Mouse (Mus musculus) forebrain, embryonic 14.5 days (tissue): ENCODE measurements around the gene Ckap4. TPM values are rescaled to one million over a fixed set of nuclear protein-coding genes. Genes with fewer than 3 reads are reported as not detected.
"Not testable (repeated sequence)": the region's sequence is repeated elsewhere in the genome, so short reads cannot be mapped to it uniquely, and the experiment has no call there.

Source experiments
- ATAC-seq: fragments of 200-750 bp; cut with Nextera tagmentation; 2 replicates; pipeline ENCODE4 v1.8.0; 2017; ENCODE audit warnings: mild to moderate bottlenecking, moderate library complexity
- DNase-seq: peaks from one replicate; pipeline ENCODE4 v3.0.0-alpha.2; 2015; ENCODE audit warnings: low spot score
- H3K27ac ChIP-seq: fragments of 300-500 bp; sonication (generic); 2 replicates; pipeline ENCODE4 v1.5.1; 2014; ENCODE audit warnings: low read depth, mild to moderate bottlenecking, control low read depth, low read length, moderate library complexity
- H3K27me3 ChIP-seq: fragments of 300-500 bp; sonication (generic); replicated peaks from 2 replicates; pipeline ENCODE4 v1.6.1; 2014; ENCODE audit warnings: low read length, control low read depth, mixed read lengths; ENCODE audit not compliant: control insufficient read depth, insufficient read depth
- H3K36me3 ChIP-seq: fragments of 300-500 bp; sonication (generic); 2 replicates; pipeline ENCODE4 v1.6.1; 2014; ENCODE audit warnings: low read length, control low read depth; ENCODE audit not compliant: control insufficient read depth, insufficient read depth
- H3K4me1 ChIP-seq: fragments of 300-500 bp; sonication (generic); 2 replicates; pipeline ENCODE4 v1.6.1; 2014; ENCODE audit warnings: antibody characterized with exemption, low read length, control low read depth; ENCODE audit not compliant: control insufficient read depth, insufficient read depth
- H3K4me2 ChIP-seq: fragments of 300-500 bp; sonication (generic); 2 replicates; pipeline ENCODE4 v1.6.1; 2014; ENCODE audit warnings: mild to moderate bottlenecking, control low read depth, low read length
- H3K4me3 ChIP-seq: fragments of 300-500 bp; sonication (generic); 2 replicates; pipeline ENCODE4 v1.5.1; 2014; ENCODE audit warnings: low read depth, low read length, control low read depth
- H3K9ac ChIP-seq: fragments of 300-500 bp; sonication (generic); 2 replicates; pipeline ENCODE4 v1.6.1; 2014; ENCODE audit warnings: mild to moderate bottlenecking, low read length, control low read depth, moderate library complexity
- H3K9me3 ChIP-seq: fragments of 300-500 bp; sonication (generic); replicated peaks from 2 replicates; pipeline ENCODE4 v1.6.1; 2016; ENCODE audit warnings: low read length, control low read depth, mixed read lengths; ENCODE audit not compliant: control insufficient read depth
- WGBS: fragments of 180-500 bp; shearing (Covaris S2); extraction: QIAGEN DNeasy Blood & Tissue Kit; methylation state at CpG from one replicate; pipeline ENCODE4 v1.1.7; 2014; 5-methylcytosine and 5-hydroxymethylcytosine counted together
- polyA plus RNA-seq: library from polyadenylated mRNA; unstranded; fragments of >200 nt; fragmentation: Nextera tagmentation; extraction: Ambion mirVana; gene quantifications from 2 replicates; pipeline ENCODE4 v1.2.1, GENCODE M21; 2014

Gene Ckap4
- polyA plus RNA-seq, 1 experiment from 2014 or later, result 40.1 TPM

- 57% methylated on average over 10 of the region's 10 CpGs for WGBS
- H3K9ac ChIP-seq, result no peak overlapping the region
- no peak for ATAC-seq
- H3K4me1 ChIP-seq, result peaks cover 16% of the 10 kb centered on the region
- no peaks in the 10 kb centered on the region for H3K9me3 ChIP-seq
- H3K4me2 ChIP-seq, result no peak overlapping the region
- no peak overlapping the region for H3K4me3 ChIP-seq
- no peaks in the 10 kb centered on the region for H3K27me3 ChIP-seq
- no peak overlapping the region for H3K27ac ChIP-seq
- H3K36me3 ChIP-seq, result peaks cover 48% of the 10 kb centered on the region
- no peak for DNase-seq
These were observed 7.4 kb downstream of the Ckap4 start for GRCm38 (mm10) chr10:84526488-84526887.

- ATAC-seq, result no peak
- Histone ChIP-seq H3K9ac (no peak overlapping the region), H3K9me3 (no peaks in the 10 kb centered on the region), H3K27ac (no peak overlapping the region), H3K4me3 (no peak overlapping the region), H3K36me3 (peaks cover 40% of the 10 kb centered on the region), H3K27me3 (no peaks in the 10 kb centered on the region), H3K4me1 (no peaks in the 10 kb centered on the region), H3K4me2 (no peak overlapping the region)
- DNase-seq, result no peak
- whole genome bisulfite sequencing, result 58% methylated on average over 10 of the region's 10 CpGs
These were observed 10.2 kb downstream of the Ckap4 start for GRCm38 (mm10) chr10:84523682-84524081.

DNA sequence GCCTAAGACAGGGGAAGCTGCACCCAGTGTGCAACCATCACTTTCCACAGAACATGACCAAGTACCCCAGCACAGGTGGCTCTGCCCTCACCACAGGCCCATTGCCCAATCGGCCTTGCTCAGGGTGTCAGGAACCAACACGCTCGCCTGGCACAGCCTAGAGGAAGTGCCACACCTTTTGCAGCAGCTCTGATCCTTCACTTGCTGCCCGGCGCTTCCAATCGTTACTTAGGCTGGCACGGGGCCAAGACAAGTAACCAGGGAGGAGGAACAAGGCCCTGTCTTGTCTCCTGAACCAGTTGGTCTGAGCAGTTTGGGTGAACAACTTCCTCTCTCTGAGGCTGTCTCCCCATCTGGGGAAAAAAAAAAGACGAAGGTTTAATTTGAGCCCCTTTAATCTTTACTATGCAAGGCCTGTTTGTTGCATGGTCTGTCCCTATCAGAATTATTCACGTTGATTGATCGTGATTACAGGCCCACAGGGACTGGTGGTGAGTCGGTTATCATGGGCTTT lies 17.4 kb downstream of the Ckap4 start:
- DNase-seq, result no peak
- no peak overlapping the region for H3K4me3 ChIP-seq
- no peaks in the 10 kb centered on the region for H3K9me3 ChIP-seq
- no peak overlapping the region for H3K9ac ChIP-seq
- H3K27ac ChIP-seq, result no peak overlapping the region
- ATAC-seq, result no peak
- H3K4me2 ChIP-seq, result no peak overlapping the region
- no peaks in the 10 kb centered on the region for H3K27me3 ChIP-seq
- H3K4me1 ChIP-seq, result no peaks in the 10 kb centered on the region
- H3K36me3 ChIP-seq, result no peaks in the 10 kb centered on the region
- WGBS, result 59% methylated on average over 11 of the region's 11 CpGs

- not testable (repeated sequence) for H3K36me3 ChIP-seq, H3K4me3 ChIP-seq, DNase-seq, H3K9me3 ChIP-seq, ATAC-seq, H3K4me1 ChIP-seq, H3K27ac ChIP-seq, H3K27me3 ChIP-seq, H3K4me2 ChIP-seq, H3K9ac ChIP-seq
- WGBS, result 81% methylated on average over 1 of the region's 1 CpGs
These were observed 17.9 kb downstream of the Ckap4 start for GRCm38 (mm10) chr10:84515980-84516379.

GRCm38 (mm10) chr10:84515512-84515950 lies 18.3 kb downstream of the Ckap4 start:
- H3K9me3 ChIP-seq, result no peaks in the 10 kb centered on the region
- H3K4me3 ChIP-seq, result no peak overlapping the region
- DNase-seq, result peak; percentile 87
- ATAC-seq, result peak; percentile 72
- H3K27ac ChIP-seq, result no peak overlapping the region
- WGBS, result 21% methylated on average over 3 of the region's 3 CpGs
- H3K27me3 ChIP-seq, result no peaks in the 10 kb centered on the region
- H3K4me2 ChIP-seq, result no peak overlapping the region
- H3K36me3 ChIP-seq, result no peaks in the 10 kb centered on the region
- no peaks in the 10 kb centered on the region for H3K4me1 ChIP-seq
- H3K9ac ChIP-seq, result no peak overlapping the region

DNA sequence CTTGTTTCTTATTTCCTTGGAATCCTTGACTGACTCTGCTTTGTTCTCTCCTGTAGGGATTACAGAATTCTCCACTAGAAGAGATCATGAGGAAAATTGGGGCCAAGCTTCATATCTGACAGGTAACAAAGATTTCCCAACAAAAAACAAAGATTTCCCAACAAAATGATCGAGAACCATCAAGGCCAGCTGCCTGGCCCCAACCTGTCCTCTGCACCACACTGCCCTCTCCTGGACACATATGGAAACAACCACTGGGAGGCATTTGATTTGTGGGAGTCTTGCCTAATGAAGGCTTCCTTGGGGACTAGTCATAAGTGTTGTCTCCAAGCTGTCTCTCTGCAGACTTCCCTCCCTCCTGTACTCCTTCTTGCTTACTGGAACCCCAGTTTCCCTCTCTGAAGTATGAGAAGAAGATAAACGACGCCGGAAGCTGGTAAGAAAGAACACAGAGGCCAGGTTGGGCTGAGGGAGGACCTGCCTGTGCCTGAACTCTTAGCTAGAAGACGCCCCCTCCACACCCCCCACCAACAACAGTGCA lies 19.8 kb downstream of the Ckap4 start:
- no peaks in the 10 kb centered on the region for H3K4me1 ChIP-seq
- ATAC-seq, result no peak
- no peaks in the 10 kb centered on the region for H3K36me3 ChIP-seq
- H3K27me3 ChIP-seq, result no peaks in the 10 kb centered on the region
- no peak overlapping the region for H3K27ac ChIP-seq
- H3K9ac ChIP-seq, result no peak overlapping the region
- no peak overlapping the region for H3K4me2 ChIP-seq
- H3K9me3 ChIP-seq, result no peaks in the 10 kb centered on the region
- DNase-seq, result peak; percentile 49
- H3K4me3 ChIP-seq, result no peak overlapping the region
- 49% methylated on average over 5 of the region's 5 CpGs for WGBS

- H3K4me2 ChIP-seq, result no peak overlapping the region
- no peak overlapping the region for H3K4me3 ChIP-seq
- ATAC-seq (no peak), DNase-seq (no peak)
- no peak overlapping the region for H3K9ac ChIP-seq
- H3K9me3 ChIP-seq, result no peaks in the 10 kb centered on the region
- no peaks in the 10 kb centered on the region for H3K4me1 ChIP-seq
- H3K27ac ChIP-seq, result no peak overlapping the region
- H3K27me3 ChIP-seq, result no peaks in the 10 kb centered on the region
- no peaks in the 10 kb centered on the region for H3K36me3 ChIP-seq
These were observed 21.1 kb downstream of the Ckap4 start for GRCm38 (mm10) chr10:84512766-84513165.

DNA sequence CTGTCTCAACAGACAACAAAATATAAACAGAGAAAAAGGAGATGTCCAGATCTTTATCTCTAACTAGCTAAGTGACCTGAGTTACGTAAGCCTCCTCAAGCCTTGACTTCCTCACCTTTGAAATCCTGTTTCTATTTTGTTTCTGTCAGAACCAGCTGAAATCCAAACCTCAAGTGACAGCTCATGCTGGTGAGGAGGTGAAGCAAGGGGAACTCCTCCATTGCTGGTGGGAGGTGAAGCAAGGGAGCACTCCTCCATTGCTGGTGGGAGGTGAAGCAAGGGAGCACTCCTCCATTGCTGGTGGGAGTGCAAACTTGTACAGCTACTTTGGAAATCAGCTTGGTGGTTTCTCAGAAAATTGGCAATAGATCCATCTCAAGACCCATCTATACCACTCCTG lies 25.3 kb downstream of the Ckap4 start:
- 100% methylated on average over 1 of the region's 1 CpGs for WGBS
- Histone ChIP-seq H3K9me3 (no peaks in the 10 kb centered on the region), H3K4me3 (no peak overlapping the region), H3K9ac (no peak overlapping the region), H3K4me1 (no peaks in the 10 kb centered on the region), H3K4me2 (no peak overlapping the region), H3K36me3 (no peaks in the 10 kb centered on the region), H3K27me3 (no peaks in the 10 kb centered on the region), H3K27ac (no peak overlapping the region)
- DNase-seq (no peak), ATAC-seq (no peak)

DNA sequence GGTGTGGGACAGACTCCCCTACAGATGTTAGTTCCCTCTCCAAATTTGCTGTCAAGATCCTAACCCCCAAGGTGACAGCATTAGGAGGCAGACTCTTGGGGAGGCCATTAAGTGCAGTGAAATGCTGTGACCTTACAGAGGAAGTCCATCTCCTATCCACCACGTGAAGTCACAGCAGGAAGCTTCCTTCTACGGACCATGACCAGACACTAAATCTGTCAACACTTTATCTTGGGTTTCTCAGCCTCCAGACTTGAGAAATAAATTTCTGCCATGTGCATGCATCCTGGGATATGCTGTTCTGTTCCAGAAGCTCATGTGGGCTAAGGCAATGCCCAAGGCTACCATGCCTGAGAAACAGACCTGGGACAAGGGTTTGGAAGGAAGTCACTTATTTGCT lies 35.0 kb downstream of the Ckap4 start:
- Histone ChIP-seq H3K4me3 (no peak overlapping the region), H3K4me2 (no peak overlapping the region), H3K36me3 (no peaks in the 10 kb centered on the region), H3K27ac (no peak overlapping the region), H3K27me3 (no peaks in the 10 kb centered on the region), H3K9ac (no peak overlapping the region), H3K9me3 (no peaks in the 10 kb centered on the region), H3K4me1 (no peaks in the 10 kb centered on the region)
- WGBS, result 81% methylated on average over 2 of the region's 2 CpGs
- ATAC-seq (no peak), DNase-seq (no peak)
